Mouse (Mus musculus) neural tube, embryonic 15.5 days (tissue): Measurements from ENCODE around the gene Suclg1. TPM values are rescaled to one million over a fixed set of nuclear protein-coding genes. Genes with fewer than 3 reads are reported as not detected.

Experiments used
- ATAC-seq: fragments of 200-750 bp; cut with Nextera tagmentation; 2 replicates; pipeline ENCODE4 v1.8.0; 2017; ENCODE audit warnings: mild to moderate bottlenecking, moderate TSS enrichment, moderate library complexity; ENCODE audit not compliant: low FRiP score
- H3K27ac ChIP-seq: fragments of 300-500 bp; sonication (generic); replicated peaks from 2 replicates; pipeline ENCODE4 v1.5.1; 2015; ENCODE audit warnings: mild to moderate bottlenecking, inconsistent platforms
- H3K27me3 ChIP-seq: fragments of 300-500 bp; sonication (generic); replicated peaks from 2 replicates; pipeline ENCODE4 v1.6.1; 2015; ENCODE audit warnings: inconsistent platforms
- H3K36me3 ChIP-seq: fragments of 300-500 bp; sonication (generic); 2 replicates; pipeline ENCODE4 v1.6.1; 2015; ENCODE audit warnings: inconsistent platforms
- H3K4me1 ChIP-seq: fragments of 300-500 bp; sonication (generic); 2 replicates; pipeline ENCODE4 v1.6.1; 2015; ENCODE audit warnings: inconsistent platforms
- H3K4me2 ChIP-seq: fragments of 300-500 bp; sonication (generic); 2 replicates; pipeline ENCODE4 v1.6.1; 2015; ENCODE audit warnings: inconsistent platforms, mild to moderate bottlenecking, moderate library complexity
- H3K4me3 ChIP-seq: fragments of 300-500 bp; sonication (generic); replicated peaks from 2 replicates; pipeline ENCODE4 v1.5.1; 2015; ENCODE audit warnings: mild to moderate bottlenecking, inconsistent platforms
- H3K9ac ChIP-seq: fragments of 300-500 bp; sonication (generic); replicated peaks from 2 replicates; pipeline ENCODE4 v1.6.1; 2015; ENCODE audit warnings: mild to moderate bottlenecking, inconsistent platforms
- H3K9me3 ChIP-seq: fragments of 300-500 bp; sonication (generic); replicated peaks from 2 replicates; pipeline ENCODE4 v1.6.1; 2016; ENCODE audit warnings: inconsistent platforms
- WGBS: fragments of 180-500 bp; shearing (Covaris S2); methylation state at CpG from one replicate; pipeline ENCODE4 v1.1.7; 2015; ENCODE audit warnings: mixed read lengths; 5-methylcytosine and 5-hydroxymethylcytosine counted together
- polyA plus RNA-seq: library from polyadenylated mRNA; unstranded; fragments of >200 nt; fragmentation: Nextera tagmentation; extraction: Ambion mirVana; gene quantifications from 2 replicates; pipeline ENCODE4 v1.2.1, GENCODE M21; 2015

The Suclg1 gene
- 132 and 142 TPM in 2 replicates for polyA plus RNA-seq

DNA sequence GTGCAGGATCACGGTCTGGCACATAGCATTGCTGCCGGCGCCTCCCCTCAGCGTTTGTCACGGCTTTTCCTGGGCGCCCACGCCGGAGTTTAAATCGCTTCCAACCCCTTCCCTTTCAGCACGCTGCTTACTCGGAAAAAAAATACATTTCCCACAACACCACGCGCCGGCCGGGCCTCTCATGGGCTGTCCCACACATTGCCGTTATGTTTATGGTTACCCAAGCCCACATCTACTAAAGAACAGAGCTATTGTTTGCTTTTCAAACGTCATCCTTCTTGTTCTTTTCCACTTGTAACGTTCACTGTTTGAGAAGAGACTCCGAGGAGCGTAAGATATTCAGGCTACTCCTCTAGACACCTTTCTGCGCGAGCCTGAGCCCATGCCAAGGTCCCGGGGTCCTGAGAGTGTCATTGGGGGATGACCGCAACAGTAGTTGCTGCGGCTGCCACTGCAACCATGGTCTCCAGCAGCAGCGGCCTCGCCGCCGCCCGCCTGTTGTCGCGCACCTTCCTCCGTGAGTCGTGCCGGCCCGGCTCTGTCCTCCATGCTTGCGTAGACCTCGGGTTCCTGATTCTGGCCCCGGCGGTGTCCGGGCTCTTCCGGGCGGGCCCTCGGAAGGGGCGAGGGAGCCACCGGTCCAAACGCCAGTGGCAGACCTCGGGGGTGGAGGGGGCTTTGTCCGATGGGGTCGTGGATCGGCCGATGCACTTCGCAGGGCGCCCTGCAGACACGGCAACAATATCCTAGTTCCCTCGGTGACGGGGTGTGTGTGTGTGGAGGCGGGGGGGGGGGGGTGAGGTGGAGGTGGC is at the start of gene Suclg1:
Suclg1 (plus strand) TSS at position 146 of the 812 bp plus-strand sequence.
- Histone ChIP-seq H3K4me2 (peak within 1 kb of the TSS; percentile 80), H3K27me3 (no peaks in the 10 kb centered on the region), H3K27ac (peak within 1 kb of the TSS; percentile 85), H3K9me3 (no peaks in the 10 kb centered on the region), H3K4me1 (peaks cover 26% of the 10 kb centered on the region), H3K36me3 (no peaks in the 10 kb centered on the region), H3K9ac (peak within 1 kb of the TSS; percentile 94), H3K4me3 (peak within 1 kb of the TSS; percentile 99)
- WGBS = under 1% methylated on average over 56 of the region's 58 CpGs
- ATAC-seq = peak; percentile 94

GRCm38 (mm10) chr6:73203724-73204123 is 44.5 kb upstream of the Suclg1 start:
- no peaks in the 10 kb centered on the region for H3K36me3 ChIP-seq
- no peaks in the 10 kb centered on the region for H3K27me3 ChIP-seq
- no peak overlapping the region for H3K4me2 ChIP-seq
- no peak overlapping the region for H3K27ac ChIP-seq
- H3K4me1 ChIP-seq = no peaks in the 10 kb centered on the region
- H3K4me3 ChIP-seq = no peak overlapping the region
- H3K9ac ChIP-seq = no peak overlapping the region
- 85% methylated on average over 2 of the region's 2 CpGs for WGBS
- no peak for ATAC-seq
- no peaks in the 10 kb centered on the region for H3K9me3 ChIP-seq

DNA sequence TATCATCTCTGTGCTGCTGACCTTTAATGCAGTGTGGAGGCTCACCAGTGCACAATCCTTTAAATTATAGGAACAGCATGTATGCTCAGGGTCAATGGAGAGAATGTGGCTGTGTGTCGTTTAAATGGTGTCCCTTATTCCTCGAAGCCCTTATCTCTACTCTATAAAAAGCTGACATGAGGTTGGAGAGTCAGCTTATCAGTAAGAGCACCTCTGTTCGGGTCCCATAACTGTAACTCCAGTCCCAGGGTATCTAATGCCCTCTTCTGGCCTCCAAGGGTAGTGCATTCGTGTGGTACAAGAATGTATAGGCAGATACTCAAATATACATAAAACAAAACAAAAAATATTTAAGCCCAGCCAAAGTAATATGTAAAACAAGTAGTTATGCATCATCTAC is 43.2 kb upstream of the Suclg1 start:
- Histone ChIP-seq H3K4me3 (no peak overlapping the region), H3K4me2 (no peak overlapping the region), H3K9me3 (no peaks in the 10 kb centered on the region), H3K27me3 (no peaks in the 10 kb centered on the region), H3K9ac (no peak overlapping the region), H3K27ac (no peak overlapping the region), H3K4me1 (no peaks in the 10 kb centered on the region), H3K36me3 (no peaks in the 10 kb centered on the region)
- ATAC-seq = no peak
- WGBS = 81% methylated on average over 4 of the region's 4 CpGs

- no peaks in the 10 kb centered on the region for H3K27me3 ChIP-seq
- H3K36me3 ChIP-seq = no peaks in the 10 kb centered on the region
- WGBS = 89% methylated on average over 6 of the region's 6 CpGs
- H3K27ac ChIP-seq = no peak overlapping the region
- ATAC-seq = no peak
- no peak overlapping the region for H3K9ac ChIP-seq
- no peaks in the 10 kb centered on the region for H3K4me1 ChIP-seq
- H3K9me3 ChIP-seq = no peaks in the 10 kb centered on the region
- no peak overlapping the region for H3K4me2 ChIP-seq
- H3K4me3 ChIP-seq = no peak overlapping the region
Measured at GRCm38 (mm10) chr6:73209598-73209997, 38.6 kb upstream of the Suclg1 start.

GRCm38 (mm10) chr6:73210445-73210972 is 37.7 kb upstream of the Suclg1 start:
- Histone ChIP-seq H3K27me3 (no peaks in the 10 kb centered on the region), H3K9ac (no peak overlapping the region), H3K4me1 (no peaks in the 10 kb centered on the region), H3K9me3 (no peaks in the 10 kb centered on the region), H3K4me2 (no peak overlapping the region), H3K27ac (no peak overlapping the region), H3K36me3 (no peaks in the 10 kb centered on the region), H3K4me3 (no peak overlapping the region)
- ATAC-seq = no peak
- WGBS = 82% methylated on average over 4 of the region's 4 CpGs

- 91% methylated on average over 3 of the region's 3 CpGs for WGBS
- Histone ChIP-seq H3K9me3 (no peaks in the 10 kb centered on the region), H3K36me3 (no peaks in the 10 kb centered on the region), H3K27me3 (no peaks in the 10 kb centered on the region), H3K4me3 (no peak overlapping the region), H3K9ac (no peak overlapping the region), H3K4me2 (no peak overlapping the region), H3K27ac (no peak overlapping the region), H3K4me1 (no peaks in the 10 kb centered on the region)
- ATAC-seq = no peak
Measured at GRCm38 (mm10) chr6:73211036-73211435, 37.1 kb upstream of the Suclg1 start.

GRCm38 (mm10) chr6:73211602-73212001 is 36.6 kb upstream of the Suclg1 start:
- no peak for ATAC-seq
- H3K27ac ChIP-seq = no peak overlapping the region
- no peak overlapping the region for H3K4me2 ChIP-seq
- no peaks in the 10 kb centered on the region for H3K4me1 ChIP-seq
- H3K27me3 ChIP-seq = no peaks in the 10 kb centered on the region
- H3K36me3 ChIP-seq = no peaks in the 10 kb centered on the region
- H3K4me3 ChIP-seq = no peak overlapping the region
- no peak overlapping the region for H3K9ac ChIP-seq
- H3K9me3 ChIP-seq = no peaks in the 10 kb centered on the region

- Histone ChIP-seq H3K4me1 (peaks cover 13% of the 10 kb centered on the region), H3K9ac (peak within 1 kb of the TSS; percentile 45), H3K9me3 (no peaks in the 10 kb centered on the region), H3K27me3 (no peaks in the 10 kb centered on the region), H3K27ac (peak within 1 kb of the TSS; percentile 81), H3K36me3 (no peaks in the 10 kb centered on the region), H3K4me2 (peak within 1 kb of the TSS; percentile 65), H3K4me3 (peak within 1 kb of the TSS; percentile 41)
- WGBS = 32% methylated on average over 25 of the region's 25 CpGs
- peak; percentile 99 for ATAC-seq
Measured at GRCm38 (mm10) chr6:73221189-73221957, 26.8 kb upstream of the Suclg1 start, which contains the start of gene Dnah6. TSS of gene Dnah6 (minus strand) at chr6:73221651.

DNA sequence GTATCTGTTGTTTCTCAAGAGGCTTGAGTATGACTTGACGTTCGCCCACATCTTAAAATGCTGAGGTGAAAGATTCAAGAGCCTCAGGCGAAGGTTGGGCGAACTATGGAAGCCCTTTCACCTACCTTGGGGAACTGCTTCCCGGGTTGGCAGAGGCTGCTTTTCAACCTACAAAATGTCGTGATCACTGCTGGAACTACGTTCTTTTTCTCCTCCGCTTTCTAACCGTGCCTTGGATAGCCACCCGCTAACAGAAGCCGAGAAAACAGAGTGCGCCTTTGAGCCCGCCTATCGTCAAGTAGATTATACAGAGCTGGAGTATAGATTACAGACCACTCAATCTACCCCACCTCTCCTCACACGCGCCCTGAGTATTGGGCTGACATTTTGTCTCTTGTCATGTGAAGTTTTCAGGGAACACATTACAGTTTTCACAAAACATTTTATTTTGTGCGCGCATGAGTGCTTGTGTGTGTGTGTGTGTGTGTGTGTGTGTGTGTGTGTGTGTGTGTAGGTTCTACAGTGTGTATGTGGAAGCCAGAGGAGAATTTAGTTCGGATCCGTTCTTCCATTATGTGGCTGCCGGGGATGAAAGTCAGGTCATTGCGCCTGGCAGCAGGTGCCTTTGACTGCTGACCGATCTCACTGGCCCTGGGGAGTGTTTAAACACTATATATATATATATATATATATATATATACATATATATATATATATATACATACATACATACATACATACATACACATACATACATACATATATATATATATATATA is 26.0 kb upstream of the Suclg1 start:
- no peaks in the 10 kb centered on the region for H3K9me3 ChIP-seq
- peak overlapping the region; percentile 45 for H3K9ac ChIP-seq
- H3K4me2 ChIP-seq = peak overlapping the region; percentile 65
- peak overlapping the region; percentile 41 for H3K4me3 ChIP-seq
- WGBS = 38% methylated on average over 23 of the region's 23 CpGs
- peak; percentile 86 for ATAC-seq
- peak overlapping the region; percentile 81 for H3K27ac ChIP-seq
- peaks cover 13% of the 10 kb centered on the region for H3K4me1 ChIP-seq
- H3K36me3 ChIP-seq = no peaks in the 10 kb centered on the region
- H3K27me3 ChIP-seq = no peaks in the 10 kb centered on the region

GRCm38 (mm10) chr6:73222841-73223526 is 25.2 kb upstream of the Suclg1 start:
- no peak for ATAC-seq
- Histone ChIP-seq H3K9me3 (no peaks in the 10 kb centered on the region), H3K9ac (no peak overlapping the region), H3K27ac (0 out of 2 replicates have a peak overlapping the region, but pooled peaks have one; percentile 37), H3K4me3 (no peak overlapping the region), H3K4me2 (peak overlapping the region; percentile 36), H3K36me3 (no peaks in the 10 kb centered on the region), H3K27me3 (no peaks in the 10 kb centered on the region), H3K4me1 (peaks cover 13% of the 10 kb centered on the region)
- WGBS = 17% methylated on average over 8 of the region's 10 CpGs
